Mouse (Mus musculus): ENCODE measurements around the gene Csgalnact2. TPM values are rescaled to one million over a fixed set of nuclear protein-coding genes. Genes with fewer than 3 reads are reported as not detected.

Gene Csgalnact2
- total RNA-seq (2021): 10 to 100 TPM; 11.5 to 12.8 TPM
- long read RNA-seq, experiment 1, transcript Csgalnact2-201 (8 exons, 3,661 nt): major isoform, 22 of 31 reads
- long read RNA-seq, experiment 1, partial matches to known transcripts: 1 of 31 reads
- long read RNA-seq, experiment 1, other reads (novel, unspliced or antisense): 8 of 31 reads
- long read RNA-seq, experiment 2, transcript Csgalnact2-201 (8 exons, 3,661 nt): major isoform, 6 of 12 reads
- long read RNA-seq, experiment 2, partial matches to known transcripts: 0 of 12 reads
- long read RNA-seq, experiment 2, other reads (novel, unspliced or antisense): 6 of 12 reads

- intact Hi-C loops (cut with DNase I): no loop called here
- DNase-seq (ENCODE audit: low spot score in 2 of 2): peak; percentile 91 to 92
Observed at GRCm38 (mm10) chr6:118138731-118139709, at the start of gene Csgalnact2. TSS of gene Csgalnact2 (minus strand) at chr6:118139140.

GRCm38 (mm10) chr6:118188599-118188998 is 49.7 kb upstream of the Csgalnact2 start:
- intact Hi-C loops (cut with DNase I): no loop called here

GRCm38 (mm10) chr6:118187285-118187641 is 48.3 kb upstream of the Csgalnact2 start:
- DNase-seq (ENCODE audit: low spot score in 2 of 2): no peak
- intact Hi-C loops (cut with DNase I): no loop called here

More at GRCm38 (mm10) chr6:118188599-118188998, 49.7 kb upstream of the Csgalnact2 start:
- no peak for DNase-seq (ENCODE audit: low spot score in 2 of 2)

- intact Hi-C loops (cut with DNase I): no loop called here
- DNase-seq (ENCODE audit: low spot score in 2 of 2): no peak
Observed at GRCm38 (mm10) chr6:118186620-118187284, 47.8 kb upstream of the Csgalnact2 start.

- no peak for DNase-seq (ENCODE audit: low spot score in 2 of 2)
- intact Hi-C loops (cut with DNase I): no loop called here
Observed at GRCm38 (mm10) chr6:118184126-118184525, 45.2 kb upstream of the Csgalnact2 start.

- no peak for DNase-seq (ENCODE audit: low spot score in 2 of 2)
- intact Hi-C loops (cut with DNase I): no loop called here
Observed at GRCm38 (mm10) chr6:118180085-118180423, 41.1 kb upstream of the Csgalnact2 start.

- intact Hi-C loops (cut with DNase I): loop anchor here (1.0 kb wide), 1 partner anchor 200 kb away; no protein-coding TSS in a partner anchor
- DNase-seq (ENCODE audit: low spot score in 2 of 2): peak; percentile 77 to 83
Observed at GRCm38 (mm10) chr6:118179316-118180084, 40.6 kb upstream of the Csgalnact2 start.

- no peak for DNase-seq (ENCODE audit: low spot score in 2 of 2)
- intact Hi-C loops (cut with DNase I): no loop called here
Observed at GRCm38 (mm10) chr6:118173975-118174328, 35.0 kb upstream of the Csgalnact2 start.

- intact Hi-C loops (cut with DNase I): no loop called here
- peak; percentile 26 to 47 for DNase-seq (ENCODE audit: low spot score in 2 of 2)
Observed at GRCm38 (mm10) chr6:118173251-118173974, 34.5 kb upstream of the Csgalnact2 start.

GRCm38 (mm10) chr6:118171386-118171785 is 32.4 kb upstream of the Csgalnact2 start:
- no peak for DNase-seq (ENCODE audit: low spot score in 2 of 2)
- intact Hi-C loops (cut with DNase I): no loop called here

- no peak for DNase-seq (ENCODE audit: low spot score in 2 of 2)
- intact Hi-C loops (cut with DNase I): no loop called here
Observed at GRCm38 (mm10) chr6:118168106-118168505, 29.2 kb upstream of the Csgalnact2 start.

GRCm38 (mm10) chr6:118167013-118167412 is 28.1 kb upstream of the Csgalnact2 start:
- intact Hi-C loops (cut with DNase I): no loop called here
- peak in 1 of 2 experiments; percentile 15 for DNase-seq (ENCODE audit: low spot score in 2 of 2)

- intact Hi-C loops (cut with DNase I): no loop called here
Observed at GRCm38 (mm10) chr6:118165516-118165915, 26.6 kb upstream of the Csgalnact2 start.

GRCm38 (mm10) chr6:118164691-118165090 is 25.8 kb upstream of the Csgalnact2 start:
- intact Hi-C loops (cut with DNase I): no loop called here
- DNase-seq (ENCODE audit: low spot score in 2 of 2): no peak

More at GRCm38 (mm10) chr6:118165516-118165915, 26.6 kb upstream of the Csgalnact2 start:
- DNase-seq (ENCODE audit: low spot score in 2 of 2): no peak

GRCm38 (mm10) chr6:118163086-118163485 is 24.1 kb upstream of the Csgalnact2 start:
- intact Hi-C loops (cut with DNase I): no loop called here

GRCm38 (mm10) chr6:118162457-118163082 is 23.6 kb upstream of the Csgalnact2 start:
- DNase-seq (ENCODE audit: low spot score in 2 of 2): no peak
- intact Hi-C loops (cut with DNase I): no loop called here

More at GRCm38 (mm10) chr6:118163086-118163485, 24.1 kb upstream of the Csgalnact2 start:
- DNase-seq (ENCODE audit: low spot score in 2 of 2): no peak

GRCm38 (mm10) chr6:118153091-118153490 is 14.2 kb upstream of the Csgalnact2 start:
- DNase-seq (ENCODE audit: low spot score in 2 of 2): no peak
- intact Hi-C loops (cut with DNase I): no loop called here

- intact Hi-C loops (cut with DNase I): no loop called here
- no peak for DNase-seq (ENCODE audit: low spot score in 2 of 2)
Observed at GRCm38 (mm10) chr6:118150988-118151387, 12.0 kb upstream of the Csgalnact2 start.
